Mouse (Mus musculus) embryonic facial prominence, embryonic 15.5 days (tissue): Measurements from ENCODE around the gene Pex14. TPM values are rescaled to one million over a fixed set of nuclear protein-coding genes. Genes with fewer than 3 reads are reported as not detected.

Experiments
- ATAC-seq: fragments of 200-750 bp; cut with Nextera tagmentation; 2 replicates; pipeline ENCODE4 v1.8.0; 2017; ENCODE audit warnings: low read depth, moderate TSS enrichment; ENCODE audit not compliant: insufficient number of reproducible peaks, low FRiP score, low TSS enrichment
- H3K27ac ChIP-seq: fragments of 300-500 bp; sonication (generic); replicated peaks from 2 replicates; pipeline ENCODE4 v1.5.1; 2015; ENCODE audit warnings: mild to moderate bottlenecking, inconsistent platforms
- H3K27me3 ChIP-seq: fragments of 300-500 bp; sonication (generic); 2 replicates; pipeline ENCODE4 v1.6.1; 2015; ENCODE audit warnings: inconsistent platforms
- H3K36me3 ChIP-seq: fragments of 300-500 bp; sonication (generic); 2 replicates; pipeline ENCODE4 v1.6.1; 2015; ENCODE audit warnings: mild to moderate bottlenecking, inconsistent platforms
- H3K4me1 ChIP-seq: fragments of 300-500 bp; sonication (generic); 2 replicates; pipeline ENCODE4 v1.6.1; 2015; ENCODE audit warnings: inconsistent platforms
- H3K4me2 ChIP-seq: fragments of 300-500 bp; sonication (generic); replicated peaks from 2 replicates; pipeline ENCODE4 v1.6.1; 2015; ENCODE audit warnings: mild to moderate bottlenecking, inconsistent platforms
- H3K4me3 ChIP-seq: fragments of 300-500 bp; sonication (generic); replicated peaks from 2 replicates; pipeline ENCODE4 v1.5.1; 2015; ENCODE audit warnings: mild to moderate bottlenecking, inconsistent platforms
- H3K9ac ChIP-seq: fragments of 300-500 bp; sonication (generic); 2 replicates; pipeline ENCODE4 v1.6.1; 2015; ENCODE audit warnings: inconsistent platforms
- H3K9me3 ChIP-seq: fragments of 300-500 bp; sonication (generic); replicated peaks from 2 replicates; pipeline ENCODE4 v1.6.1; 2016; ENCODE audit warnings: inconsistent platforms
- WGBS: fragments of 180-500 bp; shearing (Covaris S2); methylation state at CpG from one replicate; pipeline ENCODE4 v1.1.7; 2015; 5-methylcytosine and 5-hydroxymethylcytosine counted together
- polyA plus RNA-seq: library from polyadenylated mRNA; unstranded; fragments of >200 nt; fragmentation: Nextera tagmentation; extraction: Ambion mirVana; gene quantifications from 2 replicates; pipeline ENCODE4 v1.2.1, GENCODE M21; 2015

Pex14 gene
- polyA plus RNA-seq, 1 experiment from 2014 or later = 49.4 TPM

DNA sequence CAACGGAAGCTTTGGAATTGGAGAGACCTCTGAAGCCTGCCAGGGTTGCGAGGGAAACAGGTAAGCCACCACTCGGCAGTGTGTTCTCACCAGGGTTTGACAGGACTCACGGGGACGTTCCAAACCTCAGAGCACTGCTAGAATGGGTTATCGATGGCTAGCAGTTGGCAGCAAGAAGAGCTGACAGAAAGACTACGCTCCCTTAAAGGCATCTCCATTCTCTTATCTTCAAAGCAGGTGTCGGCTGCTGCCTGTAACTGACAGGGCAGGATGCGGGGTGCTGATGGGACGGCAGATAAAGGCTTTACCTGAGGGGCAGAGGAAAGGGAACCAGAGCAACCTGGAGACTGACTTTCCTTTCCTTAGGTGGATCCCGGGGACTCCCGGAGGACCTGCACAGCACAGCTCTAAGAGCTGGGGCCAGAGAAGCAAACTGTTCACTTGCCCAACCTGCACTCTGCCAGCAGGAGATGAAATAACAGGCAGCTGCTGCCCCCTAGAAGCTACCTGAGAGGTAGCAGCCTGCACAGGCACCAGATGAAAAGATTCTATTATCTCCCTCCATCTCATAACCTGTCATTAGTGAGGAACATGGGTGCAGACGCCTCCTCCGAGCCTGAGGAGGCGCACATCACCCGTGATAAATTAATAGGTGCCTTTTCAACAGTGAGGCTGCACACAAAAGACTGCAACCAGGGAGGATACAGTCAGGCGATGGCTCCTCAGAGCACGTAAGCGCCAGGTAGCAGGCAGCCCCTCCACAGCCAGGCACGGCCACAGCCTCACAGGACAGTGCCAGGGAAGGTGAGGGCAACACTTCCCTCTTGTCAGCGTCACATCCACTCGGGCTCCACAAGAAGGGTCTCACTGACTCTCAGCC, 32.8 kb downstream of the Pex14 start:
- 66% methylated on average over 22 of the region's 22 CpGs for WGBS
- Histone ChIP-seq H3K4me3 (no peak overlapping the region), H3K27me3 (no peaks in the 10 kb centered on the region), H3K4me2 (no peak overlapping the region), H3K27ac (no peak overlapping the region), H3K9me3 (no peaks in the 10 kb centered on the region), H3K9ac (no peak overlapping the region), H3K36me3 (peaks cover 6% of the 10 kb centered on the region; the same call in 1 of the 2 replicates), H3K4me1 (peaks cover 8% of the 10 kb centered on the region; the same call in 1 of the 2 replicates)
- no peak for ATAC-seq

GRCm38 (mm10) chr4:149064061-149064854, 35.4 kb downstream of the Pex14 start:
- Histone ChIP-seq H3K27me3 (no peaks in the 10 kb centered on the region), H3K36me3 (peaks cover 6% of the 10 kb centered on the region; the same call in 1 of the 2 replicates), H3K4me1 (peaks cover 17% of the 10 kb centered on the region), H3K9ac (no peak overlapping the region), H3K4me2 (no peak overlapping the region), H3K4me3 (no peak overlapping the region), H3K27ac (no peak overlapping the region), H3K9me3 (no peaks in the 10 kb centered on the region)
- 88% methylated on average over 23 of the region's 23 CpGs for WGBS
- ATAC-seq = no peak

DNA sequence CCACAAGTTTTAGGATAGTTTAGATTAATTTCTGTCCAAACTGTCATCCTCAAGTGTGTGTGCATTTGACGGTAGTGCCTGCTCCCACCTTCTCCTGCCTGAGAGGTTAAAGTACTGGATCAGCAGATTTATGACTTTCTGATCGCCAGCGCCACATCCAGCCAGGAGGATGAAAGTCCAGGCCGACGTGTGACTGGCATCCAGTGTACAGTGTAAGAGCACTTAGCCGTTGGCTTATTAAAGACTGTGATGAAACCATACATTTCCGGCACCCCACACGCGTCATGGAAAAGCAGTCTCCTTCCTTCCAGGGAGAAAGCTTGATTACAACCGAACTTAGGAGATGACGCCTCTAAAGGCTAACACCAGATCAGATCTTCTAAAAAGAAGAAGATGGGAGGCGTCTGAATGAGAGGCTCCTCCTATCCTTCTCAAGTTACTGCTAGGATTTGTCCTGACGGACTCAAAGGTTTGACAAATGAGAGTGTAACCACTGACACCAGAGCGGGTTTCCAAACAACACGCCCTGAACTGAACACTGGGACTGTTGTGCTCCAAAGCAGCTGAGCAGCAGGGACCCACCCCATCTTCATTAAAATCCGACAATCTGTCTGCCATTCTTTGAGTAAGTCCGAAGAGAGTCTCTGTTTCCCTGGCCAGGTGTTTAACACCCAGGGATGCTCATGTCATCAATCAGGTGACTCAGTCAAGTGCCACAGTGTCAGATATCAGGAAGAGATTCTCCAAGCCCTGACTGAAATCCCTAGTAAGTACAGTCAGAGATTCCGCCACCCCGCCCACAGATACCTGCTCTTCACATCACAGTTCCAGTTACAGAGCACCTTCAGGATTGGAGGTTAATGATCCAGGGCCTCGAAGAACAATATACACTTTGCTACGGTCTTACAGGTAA, 37.0 kb downstream of the Pex14 start:
- peaks cover 33% of the 10 kb centered on the region for H3K4me1 ChIP-seq
- H3K36me3 ChIP-seq = no peaks in the 10 kb centered on the region

DNA sequence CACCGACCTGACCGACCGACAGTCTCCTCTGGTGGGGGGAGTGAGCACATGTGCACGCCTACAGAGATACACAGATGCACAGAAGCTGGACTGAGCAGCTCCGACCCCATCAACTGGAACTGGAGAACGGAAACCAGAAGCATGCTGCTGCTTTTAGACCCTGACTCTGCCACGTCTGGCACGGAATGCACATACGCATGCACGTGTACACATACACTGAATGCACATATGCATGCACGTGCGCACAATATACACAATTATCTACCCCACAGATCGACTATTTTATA, 38.3 kb downstream of the Pex14 start:
- Histone ChIP-seq H3K4me2 (no peak overlapping the region), H3K36me3 (no peaks in the 10 kb centered on the region), H3K4me3 (no peak overlapping the region), H3K9me3 (no peaks in the 10 kb centered on the region), H3K27ac (no peak overlapping the region), H3K4me1 (peaks cover 45% of the 10 kb centered on the region), H3K9ac (no peak overlapping the region), H3K27me3 (no peaks in the 10 kb centered on the region)
- WGBS = 48% methylated on average over 13 of the region's 13 CpGs
- ATAC-seq = no peak

More for the DNA sequence above, 37.0 kb downstream of the Pex14 start:
- Histone ChIP-seq H3K9ac (no peak overlapping the region), H3K4me2 (no peak overlapping the region), H3K27me3 (no peaks in the 10 kb centered on the region), H3K27ac (no peak overlapping the region), H3K9me3 (no peaks in the 10 kb centered on the region), H3K4me3 (no peak overlapping the region)
- 55% methylated on average over 21 of the region's 21 CpGs for WGBS
- ATAC-seq = no peak

- Histone ChIP-seq H3K36me3 (no peaks in the 10 kb centered on the region), H3K27me3 (no peaks in the 10 kb centered on the region), H3K9me3 (no peaks in the 10 kb centered on the region), H3K4me2 (no peak overlapping the region), H3K4me3 (no peak overlapping the region), H3K9ac (no peak overlapping the region), H3K4me1 (peaks cover 49% of the 10 kb centered on the region), H3K27ac (no peak overlapping the region)
- WGBS = 41% methylated on average over 14 of the region's 14 CpGs
- ATAC-seq = no peak
These were observed 38.9 kb downstream of the Pex14 start for GRCm38 (mm10) chr4:149060621-149061431.

DNA sequence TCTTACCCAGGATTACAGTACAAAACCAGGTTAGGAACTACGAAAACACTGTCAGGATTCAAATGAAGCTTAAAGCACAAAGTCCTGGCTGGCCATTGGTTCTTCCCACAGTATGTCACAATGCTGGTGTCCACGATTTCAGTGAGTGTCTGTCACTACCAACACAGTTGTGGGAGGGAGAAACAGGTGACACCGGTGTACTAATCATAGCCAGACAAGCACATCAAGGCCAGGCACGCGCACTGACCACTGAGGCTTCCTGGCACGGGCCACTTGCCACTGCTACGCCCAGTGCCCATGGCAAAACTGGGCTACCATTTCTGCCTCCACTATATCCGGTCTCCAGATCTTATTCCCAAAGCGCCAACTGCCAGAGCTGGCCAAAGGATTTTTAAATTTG, 40.0 kb downstream of the Pex14 start:
- no peak for ATAC-seq
- Histone ChIP-seq H3K27me3 (no peaks in the 10 kb centered on the region), H3K9me3 (no peaks in the 10 kb centered on the region), H3K4me3 (no peak overlapping the region), H3K9ac (no peak overlapping the region), H3K36me3 (no peaks in the 10 kb centered on the region), H3K4me1 (peaks cover 54% of the 10 kb centered on the region), H3K27ac (no peak overlapping the region), H3K4me2 (no peak overlapping the region)
- 80% methylated on average over 9 of the region's 9 CpGs for WGBS

DNA sequence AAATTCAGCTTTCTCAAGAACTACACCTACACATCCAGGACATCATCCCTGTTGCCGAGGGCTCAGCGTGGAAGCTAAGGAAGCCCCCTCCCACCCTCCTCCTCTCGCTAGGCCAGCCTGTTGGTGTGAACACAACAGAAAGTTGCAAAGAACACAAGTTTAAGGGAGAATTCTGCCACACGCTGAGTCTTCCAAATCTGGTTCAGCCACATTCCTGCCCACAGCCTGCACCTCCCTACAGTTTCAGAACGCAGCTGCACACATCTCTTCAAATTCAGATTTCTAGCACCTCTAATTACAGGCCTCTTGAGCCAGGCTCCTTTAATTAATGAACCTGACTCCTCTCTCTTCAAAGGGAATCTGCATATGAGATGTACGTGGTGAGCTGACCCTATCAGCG, 41.4 kb downstream of the Pex14 start:
- peaks cover 58% of the 10 kb centered on the region for H3K4me1 ChIP-seq
- no peak overlapping the region for H3K9ac ChIP-seq
- no peaks in the 10 kb centered on the region for H3K36me3 ChIP-seq
- H3K9me3 ChIP-seq = no peaks in the 10 kb centered on the region
- no peak overlapping the region for H3K4me3 ChIP-seq
- H3K4me2 ChIP-seq = peak overlapping the region; percentile 17; the same call in 1 of the 2 replicates
- WGBS = 52% methylated on average over 7 of the region's 7 CpGs
- H3K27ac ChIP-seq = peak overlapping the region; percentile 81
- H3K27me3 ChIP-seq = no peaks in the 10 kb centered on the region
- ATAC-seq = peak; percentile 35; the same call in 1 of the 2 replicates

DNA sequence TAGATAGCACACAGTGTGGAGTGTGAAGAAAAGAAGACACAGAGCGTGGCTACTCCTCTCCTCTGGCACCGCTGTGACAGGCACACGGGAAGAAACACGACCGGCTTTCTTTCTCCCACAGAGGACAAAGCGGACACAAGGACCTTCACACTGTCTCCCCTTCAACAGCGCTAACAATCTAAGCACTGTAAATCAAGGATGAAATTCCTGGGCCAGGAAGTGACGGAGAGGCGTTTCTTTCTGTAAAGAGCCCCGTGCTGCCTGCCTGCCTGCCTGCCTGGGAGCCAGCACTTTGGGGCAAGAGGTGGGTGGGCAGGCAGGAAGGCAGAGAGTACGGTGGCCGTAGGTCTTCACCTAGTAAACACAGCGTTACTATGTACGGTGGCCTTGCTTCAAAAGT, 42.2 kb downstream of the Pex14 start:
- no peak for ATAC-seq
- H3K27me3 ChIP-seq = no peaks in the 10 kb centered on the region
- no peak overlapping the region for H3K4me3 ChIP-seq
- no peak overlapping the region for H3K9ac ChIP-seq
- H3K36me3 ChIP-seq = no peaks in the 10 kb centered on the region
- no peak overlapping the region for H3K4me2 ChIP-seq
- H3K9me3 ChIP-seq = no peaks in the 10 kb centered on the region
- peaks cover 57% of the 10 kb centered on the region for H3K4me1 ChIP-seq
- H3K27ac ChIP-seq = peak overlapping the region; percentile 81; the same call in 1 of the 2 replicates
- 46% methylated on average over 14 of the region's 14 CpGs for WGBS

GRCm38 (mm10) chr4:149056957-149057356, 42.7 kb downstream of the Pex14 start:
- Histone ChIP-seq H3K9ac (no peak overlapping the region), H3K27me3 (no peaks in the 10 kb centered on the region), H3K36me3 (no peaks in the 10 kb centered on the region), H3K4me2 (no peak overlapping the region), H3K9me3 (no peaks in the 10 kb centered on the region), H3K27ac (peak overlapping the region; percentile 81; the same call in 1 of the 2 replicates), H3K4me1 (peaks cover 54% of the 10 kb centered on the region), H3K4me3 (no peak overlapping the region)
- no peak for ATAC-seq
- 66% methylated on average over 16 of the region's 16 CpGs for WGBS

- ATAC-seq = no peak
- H3K27ac ChIP-seq = no peak overlapping the region
- H3K4me2 ChIP-seq = no peak overlapping the region
- WGBS = 66% methylated on average over 6 of the region's 6 CpGs
- H3K9ac ChIP-seq = no peak overlapping the region
- H3K9me3 ChIP-seq = no peaks in the 10 kb centered on the region
- no peaks in the 10 kb centered on the region for H3K36me3 ChIP-seq
- H3K27me3 ChIP-seq = no peaks in the 10 kb centered on the region
- H3K4me1 ChIP-seq = peaks cover 49% of the 10 kb centered on the region
- no peak overlapping the region for H3K4me3 ChIP-seq
These were observed 43.8 kb downstream of the Pex14 start for GRCm38 (mm10) chr4:149055847-149056246.
